Mouse (Mus musculus) myocyte (in vitro differentiated cells): ENCODE data around the gene Pex12. TPM values are rescaled to one million over a fixed set of nuclear protein-coding genes. Genes with fewer than 3 reads are reported as not detected.

Experiments used
- H3K27me3 ChIP-seq: one replicate; pipeline ENCODE4 v1.6.1; 2011; ENCODE audit not compliant: control insufficient read depth, insufficient read depth, insufficient read length
- H3K36me3 ChIP-seq: one replicate; pipeline ENCODE4 v1.6.1; 2011; ENCODE audit not compliant: control insufficient read depth, insufficient read depth
- H3K4me2 ChIP-seq: one replicate; pipeline ENCODE4 v1.6.1; 2011; ENCODE audit warnings: low read depth, control low read depth
- H3K4me3 ChIP-seq: one replicate; pipeline ENCODE4 v1.5.1; 2011; ENCODE audit warnings: mild to moderate bottlenecking, control low read depth, moderate library complexity
- H3K79me2 ChIP-seq: one replicate; pipeline ENCODE4 v1.6.1; 2011; ENCODE audit not compliant: control insufficient read depth, insufficient read depth
- H3ac ChIP-seq: one replicate; pipeline ENCODE4 v1.6.1; 2011; ENCODE audit not compliant: control insufficient read depth, insufficient read length
- CEBPB ChIP-seq: IDR thresholded peaks from 2 replicates; pipeline ENCODE4 v1.6.1; 2011; ENCODE audit warnings: mild to moderate bottlenecking, moderate library complexity; ENCODE audit not compliant: poor library complexity, insufficient read depth, severe bottlenecking
- E2F4 ChIP-seq: IDR thresholded peaks from one replicate; pipeline ENCODE4 v1.6.1; 2011; ENCODE audit warnings: mild to moderate bottlenecking, control low read depth, moderate library complexity; ENCODE audit not compliant: insufficient read depth
- MAX ChIP-seq: IDR thresholded peaks from one replicate; pipeline ENCODE4 v1.6.1; 2011; ENCODE audit warnings: low read depth, mild to moderate bottlenecking, control low read depth
- MYOD1 ChIP-seq, 3 experiments: IDR thresholded peaks; one replicate each; pipeline ENCODE4 v1.6.1; 2011; ENCODE audit warnings: control low read depth in 2 of 3, low read depth in 2 of 3, mild to moderate bottlenecking in 2 of 3, moderate library complexity in 1 of 3; ENCODE audit not compliant: insufficient read length in 2 of 3, control insufficient read depth in 1 of 3
- MYOG ChIP-seq, 3 experiments: IDR thresholded peaks; one replicate each; pipeline ENCODE4 v1.6.1; 2011; ENCODE audit warnings: control low read depth in 2 of 3, low read depth in 2 of 3, mild to moderate bottlenecking in 2 of 3; ENCODE audit not compliant: insufficient read length in 2 of 3, control insufficient read depth in 1 of 3, insufficient read depth in 1 of 3
- POLR2A ChIP-seq: IDR thresholded peaks from one replicate; pipeline ENCODE4 v1.6.1; 2011; ENCODE audit warnings: low read depth, mild to moderate bottlenecking, control low read depth, moderate library complexity; ENCODE audit not compliant: insufficient read length
- POLR2AphosphoS2 ChIP-seq: IDR thresholded peaks from one replicate; pipeline ENCODE4 v1.6.1; 2011; ENCODE audit warnings: low read depth, control low read depth; ENCODE audit not compliant: insufficient read length
- REST ChIP-seq: IDR thresholded peaks from one replicate; pipeline ENCODE4 v1.6.1; 2011; ENCODE audit warnings: mild to moderate bottlenecking, control low read depth, moderate library complexity; ENCODE audit not compliant: insufficient read depth, insufficient read length
- SRF ChIP-seq: IDR thresholded peaks from one replicate; pipeline ENCODE4 v1.6.1; 2011; ENCODE audit warnings: low read depth; ENCODE audit not compliant: control insufficient read depth, insufficient read length
- TCF12 ChIP-seq: IDR thresholded peaks from one replicate; pipeline ENCODE4 v1.6.1; 2011; ENCODE audit warnings: mild to moderate bottlenecking, control low read depth; ENCODE audit not compliant: poor library complexity, insufficient read depth, severe bottlenecking
- TCF3 ChIP-seq: IDR thresholded peaks from one replicate; pipeline ENCODE4 v1.6.1; 2011; ENCODE audit warnings: low read depth, control low read depth; ENCODE audit not compliant: insufficient read length
- USF1 ChIP-seq: IDR thresholded peaks from one replicate; pipeline ENCODE4 v1.6.1; 2011; ENCODE audit warnings: low read depth, mild to moderate bottlenecking, control low read depth, moderate library complexity
- polyA plus RNA-seq: library from polyadenylated mRNA; unstranded; fragments of >200 nt; fragmentation: generic; extraction: Trizol; gene quantifications from one replicate; pipeline ENCODE4 v1.2.1, GENCODE M21; 2012; ENCODE audit warnings: missing spikeins

Gene Pex12
- polyA plus RNA-seq, 1 experiment: 8.7 TPM

DNA sequence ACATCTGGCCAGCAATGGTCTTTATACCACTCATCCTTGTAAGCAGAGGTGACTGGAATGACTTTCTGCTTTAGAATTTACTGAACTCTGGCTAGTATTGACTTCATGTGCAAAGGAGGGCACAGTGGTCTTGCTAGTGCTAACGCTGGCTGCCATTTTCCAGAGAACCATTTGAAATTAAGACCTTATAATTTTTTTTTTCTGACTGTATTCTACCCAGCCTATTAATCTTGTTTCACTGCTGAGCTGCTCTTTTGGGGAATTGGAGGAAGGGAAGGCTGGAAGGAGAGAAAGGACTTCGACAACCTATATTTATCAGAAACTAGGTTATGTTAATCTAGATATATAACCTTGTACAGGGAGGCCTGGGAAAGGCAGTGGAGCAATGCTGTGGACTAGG, 2.1 kb upstream of the Pex12 start:
- no peaks in the 10 kb centered on the region for H3K27me3 ChIP-seq
- TF ChIP-seq SRF: no peak
- no peak for TF ChIP-seq REST
- no peak for TF ChIP-seq USF1
- peak overlapping the region; percentile 82 for H3K4me3 ChIP-seq
- H3K79me2 ChIP-seq: peaks cover 56% of the 10 kb centered on the region
- peaks cover 5% of the 10 kb centered on the region for H3K36me3 ChIP-seq
- peak overlapping the region; percentile 78 for H3K4me2 ChIP-seq
- no peak overlapping the region for H3ac ChIP-seq

- Histone ChIP-seq H3K36me3 (peaks cover 5% of the 10 kb centered on the region), H3K79me2 (peaks cover 56% of the 10 kb centered on the region), H3K4me3 (peak overlapping the region; percentile 82), H3K27me3 (no peaks in the 10 kb centered on the region), H3ac (no peak overlapping the region), H3K4me2 (peak overlapping the region; percentile 78)
- TF ChIP-seq CEBPB (no peak), MYOG (IDR thresholded peaks at IDR 0.05; ENCODE audit: control insufficient read depth in 1 of 3, insufficient read depth in 1 of 3, insufficient read length in 2 of 3, low read depth in 2 of 3) (no peak), E2F4 (no peak), POLR2A (no peak), MYOD1 (IDR thresholded peaks at IDR 0.05; ENCODE audit: control insufficient read depth in 1 of 3, insufficient read length in 2 of 3, low read depth in 2 of 3) (no peak), USF1 (no peak), TCF3 (no peak), REST (no peak), MAX (no peak), TCF12 (no peak), SRF (no peak), POLR2AphosphoS2 (no peak)
Measured at GRCm38 (mm10) chr11:83303751-83304150, 1.4 kb upstream of the Pex12 start.

- H3K4me2 ChIP-seq: peak overlapping the region; percentile 93
- TF ChIP-seq MYOD1 (IDR thresholded peaks at IDR 0.05; ENCODE audit: control insufficient read depth in 1 of 3, insufficient read length in 2 of 3, low read depth in 2 of 3): no peak
- TF ChIP-seq TCF3: no peak
- no peak for TF ChIP-seq POLR2A
- TF ChIP-seq MAX: no peak
- TF ChIP-seq MYOG (IDR thresholded peaks at IDR 0.05; ENCODE audit: control insufficient read depth in 1 of 3, insufficient read depth in 1 of 3, insufficient read length in 2 of 3, low read depth in 2 of 3): no peak
- TF ChIP-seq POLR2AphosphoS2: no peak
- no peak for TF ChIP-seq USF1
- TF ChIP-seq SRF: no peak
- TF ChIP-seq TCF12: no peak
Measured at GRCm38 (mm10) chr11:83302124-83302523, 262 bp downstream of the Pex12 start.

DNA sequence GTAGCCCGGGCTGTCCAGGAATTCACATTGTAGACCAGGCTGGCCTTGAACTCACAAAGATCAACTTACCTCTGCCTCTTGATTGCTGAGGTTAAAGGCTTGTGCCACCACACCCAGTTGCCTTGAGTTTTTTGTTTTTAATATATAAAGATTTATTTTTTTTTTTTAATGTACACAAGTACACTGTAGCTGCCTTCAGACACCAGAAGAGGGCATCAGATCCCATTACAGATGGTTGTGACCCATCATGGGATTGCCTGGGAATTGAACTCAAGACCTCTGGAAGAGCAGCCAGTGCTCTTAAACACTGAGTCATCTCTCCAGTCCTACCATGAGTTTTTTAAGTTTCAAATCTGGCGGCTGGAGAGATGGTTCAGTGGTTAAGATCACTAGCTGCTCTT, 955 bp downstream of the Pex12 start:
- peaks cover 36% of the 10 kb centered on the region for H3K79me2 ChIP-seq
- TF ChIP-seq MYOG (IDR thresholded peaks at IDR 0.05; ENCODE audit: control insufficient read depth in 1 of 3, insufficient read depth in 1 of 3, insufficient read length in 2 of 3, low read depth in 2 of 3): no peak
- no peak for TF ChIP-seq POLR2AphosphoS2
- TF ChIP-seq E2F4: no peak
- TF ChIP-seq MYOD1 (IDR thresholded peaks at IDR 0.05; ENCODE audit: control insufficient read depth in 1 of 3, insufficient read length in 2 of 3, low read depth in 2 of 3): no peak
- TF ChIP-seq TCF12: no peak
- no peak for TF ChIP-seq MAX
- TF ChIP-seq USF1: no peak
- no peak for TF ChIP-seq TCF3
- TF ChIP-seq CEBPB: no peak
- no peak for TF ChIP-seq REST
- no peak for TF ChIP-seq POLR2A
- no peak for TF ChIP-seq SRF
- no peaks in the 10 kb centered on the region for H3K36me3 ChIP-seq
- H3ac ChIP-seq: no peak overlapping the region
- peak overlapping the region; percentile 93 for H3K4me2 ChIP-seq
- no peaks in the 10 kb centered on the region for H3K27me3 ChIP-seq
- peak overlapping the region; percentile 82 for H3K4me3 ChIP-seq

More at GRCm38 (mm10) chr11:83302124-83302523, 262 bp downstream of the Pex12 start:
- H3K36me3 ChIP-seq: no peaks in the 10 kb centered on the region
- H3K79me2 ChIP-seq: peaks cover 43% of the 10 kb centered on the region
- H3K27me3 ChIP-seq: no peaks in the 10 kb centered on the region
- H3K4me3 ChIP-seq: peak overlapping the region; percentile 82
- H3ac ChIP-seq: peak overlapping the region; percentile 30

- Histone ChIP-seq H3K4me2 (peak overlapping the region; percentile 83), H3ac (no peak overlapping the region), H3K27me3 (no peaks in the 10 kb centered on the region), H3K79me2 (peaks cover 19% of the 10 kb centered on the region), H3K36me3 (peaks cover 13% of the 10 kb centered on the region), H3K4me3 (peak overlapping the region; percentile 72)
- TF ChIP-seq MYOG (IDR thresholded peaks at IDR 0.05; ENCODE audit: control insufficient read depth in 1 of 3, insufficient read depth in 1 of 3, insufficient read length in 2 of 3, low read depth in 2 of 3) (no peak), SRF (no peak), USF1 (no peak), MAX (no peak), POLR2A (no peak), TCF3 (no peak), REST (no peak), TCF12 (no peak), MYOD1 (IDR thresholded peaks at IDR 0.05; ENCODE audit: control insufficient read depth in 1 of 3, insufficient read length in 2 of 3, low read depth in 2 of 3) (no peak), POLR2AphosphoS2 (no peak)
Measured at GRCm38 (mm10) chr11:83299724-83300123, 2.7 kb downstream of the Pex12 start.
